Mouse (Mus musculus) thymus, adult 18-20 months (tissue): ENCODE measurements around the gene Fes.

Experiments used
- DNase-seq, 2 experiments: peaks; one replicate each; pipeline ENCODE4 v3.0.0; 2022; ENCODE audit warnings: mixed read lengths in 2 of 2

Gene Fes

GRCm38 (mm10) chr7:80387633-80388543, at the start of gene Fes:
Fes (minus strand) TSS chr7:80387946.
- DNase-seq = no peak

- no peak for DNase-seq
Observed at GRCm38 (mm10) chr7:80436571-80436970, 48.8 kb upstream of the Fes start.

GRCm38 (mm10) chr7:80435594-80435993, 47.8 kb upstream of the Fes start:
- no peak for DNase-seq

- DNase-seq = no peak
Observed at GRCm38 (mm10) chr7:80429661-80430060, 41.9 kb upstream of the Fes start.

GRCm38 (mm10) chr7:80427730-80428129, 40.0 kb upstream of the Fes start:
- no peak for DNase-seq

- no peak for DNase-seq
Observed at GRCm38 (mm10) chr7:80426363-80426762, 38.6 kb upstream of the Fes start.

- no peak for DNase-seq
Observed at GRCm38 (mm10) chr7:80424722-80425121, 37.0 kb upstream of the Fes start.

GRCm38 (mm10) chr7:80422759-80423480, 35.2 kb upstream of the Fes start:
- no peak for DNase-seq

GRCm38 (mm10) chr7:80421576-80421975, 33.8 kb upstream of the Fes start:
- no peak for DNase-seq

- DNase-seq = no peak
Observed at GRCm38 (mm10) chr7:80420586-80420985, 32.8 kb upstream of the Fes start.

GRCm38 (mm10) chr7:80419278-80419677, 31.5 kb upstream of the Fes start:
- DNase-seq = no peak

- DNase-seq = no peak
Observed at GRCm38 (mm10) chr7:80418036-80418435, 30.3 kb upstream of the Fes start.

GRCm38 (mm10) chr7:80417601-80418000, 29.9 kb upstream of the Fes start:
- DNase-seq = no peak

GRCm38 (mm10) chr7:80416969-80417368, 29.2 kb upstream of the Fes start:
- DNase-seq = no peak

GRCm38 (mm10) chr7:80414303-80414855, 26.6 kb upstream of the Fes start:
- DNase-seq = no peak

- peak in 1 of 2 experiments; percentile 36 for DNase-seq
Observed at GRCm38 (mm10) chr7:80413512-80414302, 26.0 kb upstream of the Fes start.

- DNase-seq = no peak
Observed at GRCm38 (mm10) chr7:80412781-80413180, 25.0 kb upstream of the Fes start.

- DNase-seq = no peak
Observed at GRCm38 (mm10) chr7:80412279-80412678, 24.5 kb upstream of the Fes start.

- no peak for DNase-seq
Observed at GRCm38 (mm10) chr7:80410380-80410779, 22.6 kb upstream of the Fes start.

- DNase-seq = no peak
Observed at GRCm38 (mm10) chr7:80407712-80408111, 20.0 kb upstream of the Fes start.

- no peak for DNase-seq
Observed at GRCm38 (mm10) chr7:80406186-80406585, 18.4 kb upstream of the Fes start.

- DNase-seq = no peak
Observed at GRCm38 (mm10) chr7:80405188-80405695, 17.5 kb upstream of the Fes start, which contains the start of gene Furin. Furin (minus strand) TSS chr7:80405436.
